Mouse (Mus musculus): ENCODE data around the gene Sdhb. TPM values are rescaled to one million over a fixed set of nuclear protein-coding genes. Genes with fewer than 3 reads are reported as not detected.

The Sdhb gene
- total and polyA plus RNA-seq, 3 experiments, result 334 to 500 (median 462) TPM

GRCm38 (mm10) chr4:141014856-141015255 lies 53.9 kb downstream of the Sdhb start:
- no peak for DNase-seq

DNA sequence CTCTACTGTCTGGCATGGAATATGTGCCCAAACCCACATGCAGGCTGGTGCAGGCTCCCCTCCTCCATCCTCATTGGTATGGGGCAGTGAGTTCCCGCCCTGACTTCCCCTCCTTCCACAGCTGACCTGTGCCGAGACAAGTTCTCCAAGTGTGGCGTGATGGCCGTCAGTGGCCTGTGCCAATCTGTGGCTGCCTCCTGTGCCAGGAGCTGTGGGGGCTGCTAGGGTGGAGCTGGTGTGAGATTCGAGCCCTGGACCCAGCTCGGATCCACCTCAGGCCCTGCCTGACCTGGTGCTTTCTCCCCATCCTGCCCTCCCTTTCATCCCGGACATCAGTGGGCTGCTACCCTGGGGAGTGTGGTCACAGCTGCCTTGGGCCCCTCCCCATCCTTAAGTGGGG lies 54.4 kb downstream of the Sdhb start:
- DNase-seq, result no peak

GRCm38 (mm10) chr4:141016311-141016710 lies 55.3 kb downstream of the Sdhb start:
- no peak for DNase-seq

GRCm38 (mm10) chr4:141017657-141018436 lies 56.8 kb downstream of the Sdhb start:
- DNase-seq, result no peak

DNA sequence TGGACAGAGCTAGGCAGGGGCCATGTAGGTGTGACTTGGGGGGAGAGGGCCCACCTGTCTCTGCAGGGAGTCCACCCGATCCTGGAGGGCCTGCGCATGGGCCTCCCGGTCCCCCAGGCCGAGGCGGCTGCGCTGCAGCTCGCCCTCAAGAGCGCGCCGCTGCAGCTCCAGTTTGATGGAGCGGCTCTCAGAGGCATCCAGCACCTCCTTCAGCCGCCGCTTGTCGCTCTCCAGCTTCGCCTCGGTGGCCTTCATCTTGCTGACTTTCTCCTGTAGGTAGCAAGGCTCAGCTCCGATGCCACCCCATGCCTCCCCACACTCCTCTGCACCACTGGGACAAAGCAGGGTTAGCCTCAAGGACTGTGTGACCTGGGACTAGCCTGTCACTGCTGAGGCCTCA lies 59.2 kb downstream of the Sdhb start:
- DNase-seq, result no peak

DNA sequence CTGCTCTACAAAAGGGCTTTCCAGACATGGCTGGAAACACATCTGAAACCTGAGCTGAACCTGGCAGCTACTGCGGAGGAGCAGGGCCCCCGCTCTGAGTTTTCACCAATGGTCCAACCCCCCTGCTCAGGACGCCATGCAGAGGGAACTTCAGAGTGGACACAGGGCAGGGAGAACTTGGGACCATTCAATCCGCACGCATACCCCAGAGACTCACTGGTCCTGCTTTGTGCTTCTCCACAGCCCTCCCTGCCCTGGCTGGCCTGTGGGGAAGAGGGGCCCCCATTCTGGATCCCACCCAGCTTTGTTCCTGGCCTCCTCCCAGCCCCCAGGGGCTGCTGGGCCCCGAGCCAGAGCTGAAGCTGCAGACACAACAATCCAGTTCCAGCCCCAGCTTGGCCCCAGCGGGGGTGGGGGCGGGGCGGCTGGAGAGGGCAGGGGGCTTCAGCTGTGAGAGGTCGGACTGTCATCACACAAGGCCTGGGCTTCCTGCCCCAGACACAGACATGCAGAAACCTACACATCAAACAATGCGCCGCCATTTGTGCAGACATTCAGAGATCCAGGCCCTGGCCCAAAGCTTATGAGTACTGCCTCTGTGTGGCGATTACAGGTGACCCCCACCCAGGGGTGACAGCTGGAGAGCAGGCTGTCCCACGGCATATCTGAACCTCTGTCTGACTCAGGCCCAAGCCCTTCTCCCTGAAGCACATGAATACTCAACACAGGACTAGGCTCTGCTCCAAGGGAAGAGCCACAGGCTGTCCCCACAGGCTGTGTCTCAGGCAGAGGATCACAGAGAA lies 60.0 kb downstream of the Sdhb start:
- DNase-seq, result no peak

GRCm38 (mm10) chr4:141021614-141021929 lies 60.6 kb downstream of the Sdhb start:
- DNase-seq, result no peak

DNA sequence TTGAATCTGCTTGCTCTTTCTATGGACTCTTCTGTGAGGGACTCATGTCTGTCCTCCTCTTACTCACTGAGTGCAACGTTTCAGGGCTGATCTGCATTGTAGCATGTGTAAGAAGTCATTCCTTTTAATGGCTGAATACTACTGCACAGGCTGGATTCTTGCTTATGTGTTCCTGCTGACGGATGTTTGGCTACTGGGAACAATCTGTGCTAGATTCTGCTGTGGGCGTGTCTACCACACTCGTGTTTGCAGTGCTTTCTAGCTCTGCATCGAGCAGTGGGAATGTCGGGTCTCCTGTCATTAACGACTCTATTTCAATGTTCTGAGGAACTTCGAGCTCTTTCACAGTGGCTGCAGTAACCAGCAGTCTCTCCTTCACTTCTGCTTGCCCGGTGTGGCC lies 63.0 kb downstream of the Sdhb start:
- DNase-seq, result no peak

DNA sequence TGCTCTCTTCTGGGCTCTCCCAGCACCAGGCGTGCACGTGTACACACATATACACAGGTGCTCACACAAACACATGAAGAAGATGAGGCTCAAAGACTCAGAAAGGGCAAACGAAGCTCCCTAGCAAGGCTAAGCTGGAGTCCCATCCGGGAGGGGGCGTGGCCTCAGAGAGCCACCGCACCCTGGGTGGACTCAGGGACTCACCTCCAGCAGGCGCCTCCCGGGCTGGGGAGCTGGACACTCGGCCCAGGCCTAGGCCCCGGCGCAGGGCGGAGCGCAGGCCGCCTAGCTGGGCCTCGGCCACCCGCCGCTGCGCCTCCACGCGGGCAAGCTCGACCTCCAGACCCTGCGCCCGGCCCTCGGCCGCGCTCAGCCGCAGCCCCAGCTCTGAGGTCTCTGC lies 64.0 kb downstream of the Sdhb start:
- DNase-seq, result no peak

Other genes with a start within 250 kb of the Sdhb start
- gene Padi6, start 218.6 kb upstream of the Sdhb start, total RNA-seq (2021), result not detected
- gene Padi6, start 218.6 kb upstream of the Sdhb start, polyA plus RNA-seq (2012; rRNA removed), result not detected in 2 replicates
- 1 to 10 TPM in 1 of 2 experiments, under 1 TPM in 1; 0.62 to 1.8 TPM for gene Padi4, start 187.0 kb upstream of the Sdhb start, total RNA-seq (2021)
- gene Padi4, start 187.0 kb upstream of the Sdhb start, polyA plus RNA-seq (2012; rRNA removed), result 0.76 and 0.99 TPM in 2 replicates
- not detected for gene Padi3, start 150.6 kb upstream of the Sdhb start, total RNA-seq (2021)
- gene Padi3, start 150.6 kb upstream of the Sdhb start, polyA plus RNA-seq (2012; rRNA removed), result not detected in 2 replicates
- not detected for gene Padi1, start 115.4 kb upstream of the Sdhb start, total RNA-seq (2021)
- gene Padi1, start 115.4 kb upstream of the Sdhb start, polyA plus RNA-seq (2012; rRNA removed), result not detected in 2 replicates
- 10 to 100 TPM in 1 of 2 experiments, 1 to 10 TPM in 1; 1.7 to 13.8 TPM for gene Padi2, start 54.9 kb upstream of the Sdhb start, total RNA-seq (2021)
- 7.7 and 10.5 TPM in 2 replicates for gene Padi2, start 54.9 kb upstream of the Sdhb start, polyA plus RNA-seq (2012; rRNA removed)
- gene Atp13a2, start 25.7 kb downstream of the Sdhb start, total RNA-seq (2021), result 10 to 100 TPM; 31.8 to 37.1 TPM
- gene Atp13a2, start 25.7 kb downstream of the Sdhb start, polyA plus RNA-seq (2012; rRNA removed), result 183 and 226 TPM in 2 replicates
- 10 to 100 TPM in 1 of 2 experiments, 1 to 10 TPM in 1; 5.7 to 11.1 TPM for gene Mfap2, start 49.2 kb downstream of the Sdhb start, total RNA-seq (2021)
- 37.8 and 42.4 TPM in 2 replicates for gene Mfap2, start 49.2 kb downstream of the Sdhb start, polyA plus RNA-seq (2012; rRNA removed)
- 1 to 10 TPM; 5.6 to 7.4 TPM for gene Crocc, start 99.3 kb downstream of the Sdhb start, total RNA-seq (2021)
- gene Crocc, start 99.3 kb downstream of the Sdhb start, polyA plus RNA-seq (2012; rRNA removed), result 7.1 and 10.5 TPM in 2 replicates
- gene Necap2, start 117.2 kb downstream of the Sdhb start, total RNA-seq (2021), result 10 to 100 TPM; 55.8 to 65.3 TPM
- 54.8 and 63.7 TPM in 2 replicates for gene Necap2, start 117.2 kb downstream of the Sdhb start, polyA plus RNA-seq (2012; rRNA removed)
- not detected for gene Spata21, start 127.1 kb downstream of the Sdhb start, total RNA-seq (2021)
- not detected in 2 replicates for gene Spata21, start 127.1 kb downstream of the Sdhb start, polyA plus RNA-seq (2012; rRNA removed)
- gene Szrd1, start 178.6 kb downstream of the Sdhb start, total RNA-seq (2021), result 100 to 1,000 TPM; 130 to 135 TPM
- 65.0 and 75.7 TPM in 2 replicates for gene Szrd1, start 178.6 kb downstream of the Sdhb start, polyA plus RNA-seq (2012; rRNA removed)
- 10 to 100 TPM; 19.9 to 22.2 TPM for gene Fbxo42, start 186.7 kb downstream of the Sdhb start, total RNA-seq (2021)
- 11.3 and 11.4 TPM in 2 replicates for gene Fbxo42, start 186.7 kb downstream of the Sdhb start, polyA plus RNA-seq (2012; rRNA removed)

All from adrenal gland, adult 2 months (tissue).